Mouse (Mus musculus): ENCODE measurements around the gene Upf1.

DNA sequence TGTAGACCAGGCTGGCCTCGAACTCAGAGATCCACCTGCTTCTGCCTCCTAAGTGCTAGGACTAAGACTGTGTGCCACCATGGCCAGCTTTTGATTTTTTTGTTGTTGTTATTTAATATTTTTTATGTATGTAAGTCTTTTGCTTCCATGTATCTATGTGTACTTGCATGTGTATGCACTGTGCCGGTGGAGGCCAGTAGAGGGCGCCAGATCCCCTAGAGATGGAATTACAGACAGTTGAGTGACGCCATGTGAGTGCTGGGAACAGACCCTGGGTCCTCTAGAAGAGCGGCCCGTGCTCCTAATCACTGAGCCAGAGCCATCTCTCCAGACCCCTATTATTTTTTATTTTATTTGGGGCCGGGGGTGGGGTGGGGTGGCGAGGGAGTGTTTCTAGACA, 66.3 kb downstream of the Upf1 start:
- no peak for TF ChIP-seq POU5F1 (IDR thresholded peaks at IDR 0.05; ENCODE audit: borderline replicate concordance, low read length)
- peak; percentile 57 for TF ChIP-seq CTCF (conservative IDR thresholded peaks at IDR 0.05; ENCODE audit: low read length)
- TF ChIP-seq NANOG (IDR thresholded peaks at IDR 0.05; ENCODE audit: borderline replicate concordance, low read length), result no peak
